Mouse (Mus musculus) heart, postnatal 0 days (tissue): ENCODE results near the gene Zfp94.

ENCODE experiments used
- CTCF ChIP-seq: IDR thresholded peaks from 2 replicates; pipeline ENCODE4 v1.5.1; 2016; ENCODE audit warnings: antibody characterized with exemption, control low read depth, low read depth
- EP300 ChIP-seq: IDR thresholded peaks from 2 replicates; pipeline ENCODE4 v1.6.1; 2016; ENCODE audit warnings: antibody characterized with exemption, low read depth

DNA sequence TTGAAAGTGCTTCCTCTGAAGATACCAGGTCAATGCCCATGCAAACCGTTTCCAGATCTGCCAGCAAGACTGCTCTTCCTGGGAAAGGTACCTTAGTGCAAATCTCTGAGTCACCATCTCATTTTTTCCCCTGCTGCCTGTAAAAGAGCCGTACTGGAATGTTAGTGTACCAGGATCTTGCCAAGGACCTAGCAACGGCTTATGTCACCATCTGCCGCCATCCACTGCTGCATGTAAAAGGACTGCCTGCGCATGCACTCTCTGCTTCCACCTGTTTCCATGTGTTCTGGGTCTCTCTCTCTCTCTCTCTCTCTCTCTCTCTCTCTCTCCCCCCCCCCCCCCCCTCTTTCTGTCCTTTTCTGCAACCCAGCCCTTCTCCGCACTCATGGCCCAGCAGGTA is 28.0 kb downstream of the Zfp94 start:
- TF ChIP-seq EP300: no peak
- TF ChIP-seq CTCF: no peak
